ENCODE assay signal across 8 mouse cellular contexts in the genomic region with DNA sequence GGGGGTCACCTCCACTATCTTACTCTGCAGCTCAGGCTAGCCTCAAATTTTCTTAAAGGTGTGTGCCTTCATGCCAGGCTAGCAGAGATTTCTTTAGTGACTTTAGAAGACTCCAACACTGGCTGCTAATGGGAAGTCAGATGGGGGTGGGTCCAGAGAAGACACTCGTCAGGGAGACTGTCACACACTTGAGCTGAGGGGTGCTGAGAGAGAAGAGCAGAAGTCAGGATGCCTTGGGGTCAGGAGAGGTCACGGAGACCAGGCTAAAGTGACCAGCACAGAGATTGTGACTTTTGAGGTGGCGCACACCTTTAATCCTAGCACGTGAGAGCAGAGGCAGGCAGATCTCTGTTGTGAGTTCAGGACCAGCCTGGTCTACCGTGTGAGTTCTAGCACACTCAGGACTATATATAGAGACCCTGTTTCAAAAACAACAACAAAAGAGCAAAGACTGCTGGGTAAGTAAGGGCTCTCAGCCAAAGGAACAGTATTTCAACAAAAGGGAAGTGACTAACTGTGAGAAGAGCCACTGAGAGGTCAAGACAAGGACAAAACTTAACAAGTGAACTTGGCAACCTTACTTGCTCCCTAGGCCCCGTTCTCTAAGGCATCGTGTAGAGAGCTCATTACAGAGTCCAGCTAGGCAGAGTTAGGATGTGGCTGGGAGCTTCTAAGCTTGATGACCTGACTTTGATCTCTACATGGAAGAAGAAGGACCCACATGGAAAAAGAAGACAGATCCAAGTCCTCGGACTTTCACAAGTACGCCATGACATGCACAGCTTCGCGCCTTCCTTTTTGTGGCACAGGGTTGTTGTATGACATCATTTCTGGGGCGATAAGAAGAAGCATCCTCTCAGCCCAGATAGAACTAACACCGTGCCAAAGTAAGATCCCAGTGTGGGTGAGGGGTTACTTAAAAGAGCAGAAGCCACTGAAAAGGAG. TPM values are rescaled to one million over a fixed set of nuclear protein-coding genes. Genes with fewer than 3 reads are reported as not detected.
A peak's percentile ranks its signal among the peaks of the same experiment; 100 is the strongest.
DNase-seq lines count a peak whose midpoint lies in the region; ATAC-seq and TF ChIP-seq lines count a peak whose summit lies in the region.

No protein-coding gene starts in this region.

- peak overlapping the region; percentile 78 for H3K4me3 ChIP-seq in gastrocnemius, adult 2 months
- 0 out of 2 replicates have a peak overlapping the region, but pooled peaks have one; percentile 57 for H3K4me3 ChIP-seq in intestine, postnatal 0 days (ENCODE audit: low read depth, low read length)
- H3K4me3 ChIP-seq in midbrain, embryonic 11.5 days (ENCODE audit: low read depth, low read length), result no peak overlapping the region

- peak overlapping the region; percentile 17; the same call in 1 of the 2 replicates for H3K9ac ChIP-seq in intestine, postnatal 0 days (ENCODE audit: low read depth, low read length)
- H3K9ac ChIP-seq in midbrain, embryonic 11.5 days (ENCODE audit: low read length), result no peak overlapping the region

- no peaks in the 10 kb centered on the region for H3K27me3 ChIP-seq in intestine, postnatal 0 days (replicated peaks; ENCODE audit: control insufficient read depth, insufficient read depth, low read length)
- H3K27me3 ChIP-seq in midbrain, embryonic 11.5 days (ENCODE audit: control insufficient read depth, insufficient read depth, low read length), result no peaks in the 10 kb centered on the region

- H3K4me1 ChIP-seq in intestine, postnatal 0 days (replicated peaks; ENCODE audit: control insufficient read depth, insufficient read depth, low read length), result no peaks in the 10 kb centered on the region
- peaks cover 11% of the 10 kb centered on the region for H3K4me1 ChIP-seq in midbrain, embryonic 11.5 days (ENCODE audit: control insufficient read depth, insufficient read depth, low read length)

- peak; percentile 24; the same call in 1 of the 2 replicates for ATAC-seq in common myeloid progenitor, adult 5-6 weeks (replicated peaks; ENCODE audit: low read depth, poor library complexity, severe bottlenecking)
- no peak for ATAC-seq in intestine, postnatal 0 days
- ATAC-seq in midbrain, embryonic 11.5 days (ENCODE audit: low FRiP score), result no peak

- 82% methylated on average over 13 of the region's 13 CpGs for whole genome bisulfite sequencing in intestine, postnatal 0 days
- WGBS in midbrain, embryonic 11.5 days, result 91% methylated on average over 13 of the region's 13 CpGs

- intact Hi-C loops in gastrocnemius, adult 2 months (cut with DNase I), result loop anchor here (2.0 to 5.0 kb wide), 2 partner anchors 16 to 79 kb away; a partner anchor contains a TSS
- intact Hi-C loops in left cerebral cortex, postnatal 36 days (cut with DNase I), result no loop called here

- DNase-seq in gastrocnemius, adult 2 months, result no peak
- no peak for DNase-seq in gastrocnemius, postnatal 4 days (ENCODE audit: low spot score in 2 of 2)
- peak; percentile 19 for DNase-seq in midbrain, embryonic 11.5 days (ENCODE audit: low spot score, missing footprints)
- no peak for DNase-seq in embryo, embryonic 11 days
- no peak for DNase-seq in right cerebral cortex, adult 18-20 months
- no peak for DNase-seq in left cerebral cortex, postnatal 36 days (ENCODE audit: low spot score in 2 of 2)

- H3K9me3 ChIP-seq in intestine, postnatal 0 days (ENCODE audit: control insufficient read depth), result no peaks in the 10 kb centered on the region
- H3K9me3 ChIP-seq in midbrain, embryonic 11.5 days (ENCODE audit: control insufficient read depth, low read length), result no peaks in the 10 kb centered on the region

- no peak for TF ChIP-seq CTCF in gastrocnemius, adult 2 months (IDR thresholded peaks at IDR 0.05)
- TF ChIP-seq CTCF in intestine, postnatal 0 days (IDR thresholded peaks at IDR 0.05; ENCODE audit: low read depth), result no peak

- peak overlapping the region; percentile 98 for H3K27ac ChIP-seq in gastrocnemius, adult 2 months
- peak overlapping the region; percentile 3; the same call in 1 of the 2 replicates for H3K27ac ChIP-seq in intestine, postnatal 0 days (ENCODE audit: low read depth, low read length)
- no peak overlapping the region for H3K27ac ChIP-seq in midbrain, embryonic 11.5 days (ENCODE audit: low read depth, low read length)

- no peaks in the 10 kb centered on the region for H3K36me3 ChIP-seq in intestine, postnatal 0 days (ENCODE audit: control insufficient read depth, insufficient read depth)
- H3K36me3 ChIP-seq in midbrain, embryonic 11.5 days (ENCODE audit: control insufficient read depth, insufficient read depth, low read length), result no peaks in the 10 kb centered on the region

- H3K4me2 ChIP-seq in intestine, postnatal 0 days (replicated peaks; ENCODE audit: low read depth), result peak overlapping the region; percentile 76; the same call in 1 of the 2 replicates
- no peak overlapping the region for H3K4me2 ChIP-seq in midbrain, embryonic 11.5 days

RNA-seq across cellular contexts. Expression of a gene that starts 6.0 kb away (rescaled TPM):
- 1 to 10 TPM; 1.3 to 2.7 TPM for total RNA-seq in gastrocnemius, adult 2 months (2021)
- total RNA-seq in gastrocnemius, postnatal 4 days (2021), result not detected
- total RNA-seq in common myeloid progenitor, adult 5-6 weeks (2017), result not detected in 2 replicates
- 0.27 and 0.59 TPM in 2 replicates for polyA plus RNA-seq in intestine, postnatal 0 days (2015; fragmentation: Nextera tagmentation; extraction: Ambion mirVana)
- not detected in 2 replicates for polyA plus RNA-seq in midbrain, embryonic 11.5 days (2014; fragmentation: Nextera tagmentation; extraction: Ambion mirVana)
- not detected for total RNA-seq in left cerebral cortex, postnatal 36 days (2021)

RNA-seq across cellular contexts. Expression of a gene that starts 16.4 kb away (rescaled TPM):
- 100 to 1,000 TPM; 503 to 688 TPM for total RNA-seq in gastrocnemius, adult 2 months (2021)
- 100 to 1,000 TPM; 344 to 358 TPM for total RNA-seq in gastrocnemius, postnatal 4 days (2021)
- total RNA-seq in common myeloid progenitor, adult 5-6 weeks (2017), result 112 and 125 TPM in 2 replicates
- 136 and 137 TPM in 2 replicates for polyA plus RNA-seq in intestine, postnatal 0 days (2015; fragmentation: Nextera tagmentation; extraction: Ambion mirVana)
- 187 and 204 TPM in 2 replicates for polyA plus RNA-seq in midbrain, embryonic 11.5 days (2014; fragmentation: Nextera tagmentation; extraction: Ambion mirVana)
- 100 to 1,000 TPM; 245 to 260 TPM for total RNA-seq in left cerebral cortex, postnatal 36 days (2021)

RNA-seq across cellular contexts. Expression of a gene that starts 16.6 kb away (rescaled TPM):
- 10 to 100 TPM; 34.0 to 38.0 TPM for total RNA-seq in gastrocnemius, adult 2 months (2021)
- total RNA-seq in gastrocnemius, postnatal 4 days (2021), result 10 to 100 TPM; 52.0 to 55.7 TPM
- total RNA-seq in common myeloid progenitor, adult 5-6 weeks (2017), result 9.2 and 10.3 TPM in 2 replicates
- polyA plus RNA-seq in intestine, postnatal 0 days (2015; fragmentation: Nextera tagmentation; extraction: Ambion mirVana), result 33.0 and 34.2 TPM in 2 replicates
- polyA plus RNA-seq in midbrain, embryonic 11.5 days (2014; fragmentation: Nextera tagmentation; extraction: Ambion mirVana), result 31.6 and 33.1 TPM in 2 replicates
- total RNA-seq in left cerebral cortex, postnatal 36 days (2021), result 10 to 100 TPM; 70.2 to 78.3 TPM

RNA-seq across cellular contexts. Expression of a gene that starts 19.8 kb away (rescaled TPM):
- total RNA-seq in gastrocnemius, adult 2 months (2021), result 10 to 100 TPM; 40.1 to 50.3 TPM
- total RNA-seq in gastrocnemius, postnatal 4 days (2021), result 10 to 100 TPM; 53.3 to 56.8 TPM
- 93.3 and 103 TPM in 2 replicates for total RNA-seq in common myeloid progenitor, adult 5-6 weeks (2017)
- polyA plus RNA-seq in intestine, postnatal 0 days (2015; fragmentation: Nextera tagmentation; extraction: Ambion mirVana), result 53.7 and 63.0 TPM in 2 replicates
- 74.0 and 81.0 TPM in 2 replicates for polyA plus RNA-seq in midbrain, embryonic 11.5 days (2014; fragmentation: Nextera tagmentation; extraction: Ambion mirVana)
- total RNA-seq in left cerebral cortex, postnatal 36 days (2021), result 100 to 1,000 TPM in 1 of 2 experiments, 10 to 100 TPM in 1; 75.6 to 103 TPM

RNA-seq across cellular contexts. Expression of a gene that starts 39.0 kb away (rescaled TPM):
- total RNA-seq in gastrocnemius, adult 2 months (2021), result not detected
- not detected for total RNA-seq in gastrocnemius, postnatal 4 days (2021)
- 0.63 and 0.78 TPM in 2 replicates for total RNA-seq in common myeloid progenitor, adult 5-6 weeks (2017)
- not detected in 2 replicates for polyA plus RNA-seq in intestine, postnatal 0 days (2015; fragmentation: Nextera tagmentation; extraction: Ambion mirVana)
- polyA plus RNA-seq in midbrain, embryonic 11.5 days (2014; fragmentation: Nextera tagmentation; extraction: Ambion mirVana), result not detected in 2 replicates
- total RNA-seq in left cerebral cortex, postnatal 36 days (2021), result not detected
